Mouse (Mus musculus) liver, embryonic 13.5 days (tissue): ENCODE measurements around the gene Csrnp3. TPM values are rescaled to one million over a fixed set of nuclear protein-coding genes. Genes with fewer than 3 reads are reported as not detected.

Experiments
- ATAC-seq: fragments of 200-750 bp; cut with Nextera tagmentation; 2 replicates; pipeline ENCODE4 v1.8.0; 2017; ENCODE audit warnings: low read depth, mild to moderate bottlenecking, moderate number of reproducible peaks, moderate library complexity
- DNase-seq: peaks from one replicate; pipeline ENCODE4 v3.0.0; 2022
- H3K27ac ChIP-seq: fragments of 300-500 bp; sonication (generic); 2 replicates; pipeline ENCODE4 v1.5.1; 2015; ENCODE audit warnings: moderate library complexity, mild to moderate bottlenecking, inconsistent platforms
- H3K27me3 ChIP-seq: fragments of 300-500 bp; sonication (generic); 2 replicates; pipeline ENCODE4 v1.6.1; 2015; ENCODE audit warnings: mild to moderate bottlenecking, inconsistent platforms
- H3K36me3 ChIP-seq: fragments of 300-500 bp; sonication (generic); 2 replicates; pipeline ENCODE4 v1.6.1; 2015; ENCODE audit warnings: mild to moderate bottlenecking, inconsistent platforms
- H3K4me1 ChIP-seq: fragments of 300-500 bp; sonication (generic); replicated peaks from 2 replicates; pipeline ENCODE4 v1.6.1; 2015; ENCODE audit warnings: inconsistent platforms
- H3K4me2 ChIP-seq: fragments of 300-500 bp; sonication (generic); 2 replicates; pipeline ENCODE4 v1.6.1; 2015; ENCODE audit warnings: inconsistent platforms, mild to moderate bottlenecking, moderate library complexity
- H3K4me3 ChIP-seq: fragments of 300-500 bp; sonication (generic); replicated peaks from 2 replicates; pipeline ENCODE4 v1.5.1; 2015; ENCODE audit warnings: mild to moderate bottlenecking, inconsistent platforms
- H3K9ac ChIP-seq: fragments of 300-500 bp; sonication (generic); 2 replicates; pipeline ENCODE4 v1.6.1; 2015; ENCODE audit warnings: mild to moderate bottlenecking, inconsistent platforms
- H3K9me3 ChIP-seq: fragments of 300-500 bp; sonication (generic); replicated peaks from 2 replicates; pipeline ENCODE4 v1.6.1; 2016; ENCODE audit warnings: inconsistent platforms
- WGBS: fragments of 180-500 bp; shearing (Covaris S2); methylation state at CpG from one replicate; pipeline ENCODE4 v1.1.7; 2015; ENCODE audit not compliant: insufficient replicate concordance; 5-methylcytosine and 5-hydroxymethylcytosine counted together
- polyA plus RNA-seq: library from polyadenylated mRNA; unstranded; fragments of >200 nt; fragmentation: Nextera tagmentation; extraction: Ambion mirVana; gene quantifications from 2 replicates; pipeline ENCODE4 v1.2.1, GENCODE M21; 2015

Csrnp3 gene
- polyA plus RNA-seq, 1 experiment from 2014 or later: 0.21 TPM

GRCm38 (mm10) chr2:66034907-66035679 is 189.5 kb downstream of the Csrnp3 start:
- DNase-seq (no peak), ATAC-seq (no peak)
- Histone ChIP-seq H3K9ac (no peak overlapping the region), H3K27ac (no peak overlapping the region), H3K9me3 (no peaks in the 10 kb centered on the region), H3K4me1 (no peaks in the 10 kb centered on the region), H3K4me3 (no peak overlapping the region), H3K36me3 (no peaks in the 10 kb centered on the region), H3K4me2 (no peak overlapping the region), H3K27me3 (no peaks in the 10 kb centered on the region)
- WGBS: 65% methylated on average over 9 of the region's 9 CpGs

GRCm38 (mm10) chr2:66040611-66041010 is 195.0 kb downstream of the Csrnp3 start:
- Histone ChIP-seq H3K4me3 (no peak overlapping the region), H3K4me2 (no peak overlapping the region), H3K9me3 (no peaks in the 10 kb centered on the region), H3K9ac (no peak overlapping the region), H3K36me3 (no peaks in the 10 kb centered on the region), H3K4me1 (no peaks in the 10 kb centered on the region), H3K27me3 (no peaks in the 10 kb centered on the region), H3K27ac (no peak overlapping the region)
- no peak for ATAC-seq
- DNase-seq: no peak

DNA sequence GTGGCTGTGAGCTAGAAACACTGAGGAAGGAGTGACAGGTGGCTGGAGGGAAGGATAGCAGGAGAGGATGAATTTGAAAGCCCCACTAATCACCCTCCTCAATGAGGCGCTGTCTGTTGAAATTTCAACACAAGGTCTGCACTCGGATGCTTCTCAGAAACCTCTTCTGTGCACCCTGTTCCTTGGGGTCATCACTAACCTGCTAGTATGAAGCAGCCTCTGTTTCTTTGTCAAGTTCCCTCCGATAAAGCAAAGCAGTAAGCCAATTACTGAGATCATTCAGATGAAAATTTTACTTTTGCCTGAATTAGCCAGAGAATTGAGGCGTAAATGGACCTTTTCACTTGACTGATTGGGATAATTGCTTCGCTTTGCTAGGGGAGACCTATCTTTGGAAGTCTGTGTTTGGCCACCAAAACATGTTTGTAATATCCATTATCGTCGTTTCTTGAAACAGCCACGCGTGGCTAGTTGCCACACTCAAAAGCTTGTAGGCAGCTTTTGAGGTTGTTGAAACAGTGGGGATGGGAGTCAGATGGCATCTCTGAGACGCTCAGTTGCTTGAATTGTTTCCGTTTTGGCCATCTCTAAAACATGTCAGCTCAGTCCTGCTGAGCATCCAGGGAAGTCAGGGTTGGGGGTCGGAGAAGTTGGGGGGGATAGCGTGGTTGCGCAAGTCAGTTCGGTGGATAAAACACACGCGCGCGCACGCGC is 195.8 kb downstream of the Csrnp3 start:
- Histone ChIP-seq H3K4me2 (no peak overlapping the region), H3K4me1 (no peaks in the 10 kb centered on the region), H3K27me3 (no peaks in the 10 kb centered on the region), H3K4me3 (no peak overlapping the region), H3K36me3 (no peaks in the 10 kb centered on the region), H3K9ac (no peak overlapping the region), H3K9me3 (no peaks in the 10 kb centered on the region), H3K27ac (no peak overlapping the region)
- WGBS: 85% methylated on average over 21 of the region's 21 CpGs
- ATAC-seq (no peak), DNase-seq (no peak)

DNA sequence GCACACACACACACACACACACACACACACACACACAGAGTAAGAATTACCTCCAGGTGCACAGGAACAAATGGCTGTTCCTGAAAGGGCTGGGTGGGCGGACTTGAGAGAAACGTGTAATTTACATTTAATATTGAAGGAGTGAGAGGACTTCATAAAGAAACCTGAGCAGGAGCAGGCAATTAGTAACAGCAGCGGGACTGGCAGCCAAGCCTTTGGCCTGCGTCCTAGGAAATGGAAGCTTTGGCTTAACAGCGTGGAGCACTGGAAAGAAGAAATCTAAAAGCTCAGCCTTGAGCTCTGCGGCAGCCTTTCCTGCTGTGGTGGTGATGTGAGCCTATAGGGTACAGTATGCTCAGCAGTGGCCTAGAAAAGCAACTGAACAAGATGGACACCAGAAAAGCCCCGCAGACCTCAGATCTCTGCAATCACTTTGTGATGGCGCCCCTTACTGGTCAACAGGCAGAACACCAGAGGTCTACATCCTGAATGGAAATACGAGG is 196.4 kb downstream of the Csrnp3 start:
- Histone ChIP-seq H3K4me3 (no peak overlapping the region), H3K36me3 (no peaks in the 10 kb centered on the region), H3K27ac (no peak overlapping the region), H3K9ac (no peak overlapping the region), H3K27me3 (no peaks in the 10 kb centered on the region), H3K4me2 (no peak overlapping the region), H3K4me1 (no peaks in the 10 kb centered on the region), H3K9me3 (peaks cover 5% of the 10 kb centered on the region)
- ATAC-seq: no peak
- DNase-seq: no peak
- 57% methylated on average over 9 of the region's 9 CpGs for WGBS

DNA sequence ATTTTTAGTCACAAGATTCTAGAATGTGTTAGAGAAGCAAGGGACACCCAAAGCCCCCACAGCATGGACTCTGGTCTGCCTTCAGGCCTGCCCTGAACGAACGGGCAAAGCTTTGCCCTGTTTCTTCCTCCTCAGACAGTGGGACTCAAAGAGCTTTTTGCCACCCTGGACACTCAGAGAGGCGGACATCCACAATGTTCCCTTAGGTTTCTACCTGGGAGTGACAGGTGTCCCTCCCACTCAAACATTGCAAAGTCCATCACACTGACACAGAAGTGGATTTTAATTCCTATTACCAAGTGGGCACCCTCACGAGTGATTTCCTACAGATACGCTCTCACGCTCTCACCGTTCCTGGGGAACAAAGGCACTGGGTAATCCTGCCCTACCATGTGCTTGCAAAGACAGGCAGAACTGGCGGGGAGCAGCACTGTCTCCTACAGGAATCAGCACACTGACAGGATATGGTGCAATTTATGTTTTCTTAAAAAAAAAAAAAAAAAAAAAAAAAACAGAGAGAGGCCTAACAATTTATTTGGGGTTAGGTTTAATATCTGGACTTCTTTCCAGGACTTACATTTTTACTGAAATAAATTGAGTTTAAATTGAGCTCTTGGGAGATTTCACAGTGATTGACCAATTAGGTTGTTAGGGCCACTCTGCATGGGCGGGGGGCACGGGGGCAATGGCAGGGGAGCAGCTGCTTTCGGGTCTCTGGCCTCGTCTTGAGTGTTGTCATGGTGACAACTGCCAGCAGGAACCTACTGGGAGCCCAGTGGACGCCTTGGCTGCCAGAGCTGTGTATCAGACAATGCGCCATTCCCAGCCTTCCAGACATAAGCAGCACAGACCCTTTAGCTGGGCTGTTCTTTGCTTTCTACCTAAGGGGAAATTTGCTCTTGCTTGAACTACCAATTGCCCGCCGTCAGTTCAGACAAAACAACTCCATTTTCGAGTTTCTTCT is 198.2 kb downstream of the Csrnp3 start:
- H3K27ac ChIP-seq: no peak overlapping the region
- H3K4me3 ChIP-seq: no peak overlapping the region
- no peak overlapping the region for H3K9ac ChIP-seq
- H3K4me2 ChIP-seq: no peak overlapping the region
- peaks cover 15% of the 10 kb centered on the region for H3K9me3 ChIP-seq
- no peak for DNase-seq
- WGBS: 71% methylated on average over 17 of the region's 17 CpGs
- H3K27me3 ChIP-seq: no peaks in the 10 kb centered on the region
- no peaks in the 10 kb centered on the region for H3K4me1 ChIP-seq
- no peak for ATAC-seq
- H3K36me3 ChIP-seq: 0 out of 2 replicates have a peak, but pooled peaks cover 1% of the 10 kb centered on the region

- WGBS: 85% methylated on average over 12 of the region's 12 CpGs
- 0 out of 2 replicates have a peak, but pooled peaks cover 2% of the 10 kb centered on the region for H3K36me3 ChIP-seq
- H3K9me3 ChIP-seq: peaks cover 15% of the 10 kb centered on the region
- H3K4me1 ChIP-seq: no peaks in the 10 kb centered on the region
- no peak overlapping the region for H3K4me3 ChIP-seq
- no peak overlapping the region for H3K27ac ChIP-seq
- no peak for ATAC-seq
- no peak for DNase-seq
- H3K9ac ChIP-seq: no peak overlapping the region
- no peak overlapping the region for H3K4me2 ChIP-seq
- H3K27me3 ChIP-seq: no peaks in the 10 kb centered on the region
Observed at GRCm38 (mm10) chr2:66044405-66045089, 199.0 kb downstream of the Csrnp3 start.

GRCm38 (mm10) chr2:66063291-66063690 is 217.7 kb downstream of the Csrnp3 start:
- no peak overlapping the region for H3K9ac ChIP-seq
- DNase-seq (no peak), ATAC-seq (no peak)
- H3K4me3 ChIP-seq: no peak overlapping the region
- H3K4me1 ChIP-seq: no peaks in the 10 kb centered on the region
- H3K27me3 ChIP-seq: no peaks in the 10 kb centered on the region
- 61% methylated on average over 10 of the region's 10 CpGs for WGBS
- no peak overlapping the region for H3K4me2 ChIP-seq
- no peaks in the 10 kb centered on the region for H3K36me3 ChIP-seq
- H3K27ac ChIP-seq: no peak overlapping the region
- H3K9me3 ChIP-seq: no peaks in the 10 kb centered on the region

GRCm38 (mm10) chr2:66069454-66069853 is 223.9 kb downstream of the Csrnp3 start:
- ATAC-seq: no peak

GRCm38 (mm10) chr2:66080731-66081130 is 235.2 kb downstream of the Csrnp3 start:
- Histone ChIP-seq H3K27me3 (no peaks in the 10 kb centered on the region), H3K4me2 (no peak overlapping the region), H3K9me3 (no peaks in the 10 kb centered on the region), H3K4me1 (no peaks in the 10 kb centered on the region), H3K9ac (no peak overlapping the region), H3K4me3 (no peak overlapping the region), H3K36me3 (no peaks in the 10 kb centered on the region), H3K27ac (no peak overlapping the region)
- no peak for DNase-seq
- WGBS: 62% methylated on average over 2 of the region's 2 CpGs
- no peak for ATAC-seq

More at GRCm38 (mm10) chr2:66069454-66069853, 223.9 kb downstream of the Csrnp3 start:
- no peak overlapping the region for H3K9ac ChIP-seq
- no peaks in the 10 kb centered on the region for H3K4me1 ChIP-seq
- H3K9me3 ChIP-seq: no peaks in the 10 kb centered on the region
- H3K27me3 ChIP-seq: no peaks in the 10 kb centered on the region
- H3K36me3 ChIP-seq: no peaks in the 10 kb centered on the region
- 39% methylated on average over 6 of the region's 6 CpGs for WGBS
- no peak overlapping the region for H3K4me2 ChIP-seq
- H3K4me3 ChIP-seq: no peak overlapping the region
- no peak for DNase-seq
- no peak overlapping the region for H3K27ac ChIP-seq
